Mouse (Mus musculus) olfactory bulb, adult 2 months (tissue): ENCODE data around the gene Pax1. TPM values are rescaled to one million over a fixed set of nuclear protein-coding genes. Genes with fewer than 3 reads are reported as not detected.

Source experiments
- H3K27ac ChIP-seq: fragments of 200-500 bp; 2 replicates; pipeline ENCODE4 v1.5.1; 2012; ENCODE audit warnings: low read depth, low read length; ENCODE audit not compliant: insufficient read depth
- H3K4me1 ChIP-seq: fragments of 200-500 bp; 2 replicates; pipeline ENCODE4 v1.6.1; 2012; ENCODE audit warnings: low read length; ENCODE audit not compliant: control insufficient read depth, insufficient read depth
- H3K4me3 ChIP-seq: fragments of 200-500 bp; 2 replicates; pipeline ENCODE4 v1.5.1; 2012; ENCODE audit warnings: mild to moderate bottlenecking, low read depth, low read length, moderate library complexity; ENCODE audit not compliant: insufficient read depth
- CTCF ChIP-seq: fragments of 200-500 bp; IDR thresholded peaks from 2 replicates; pipeline ENCODE4 v1.5.1; 2012; ENCODE audit warnings: low read depth, mild to moderate bottlenecking, low read length, moderate library complexity; ENCODE audit not compliant: insufficient read depth
- POLR2A ChIP-seq: fragments of 200-500 bp; IDR thresholded peaks from 2 replicates; pipeline ENCODE4 v1.6.1; 2012; ENCODE audit warnings: mild to moderate bottlenecking, low read depth, low read length, moderate library complexity; ENCODE audit not compliant: insufficient read depth
- WGBS: fragments of 180-500 bp; shearing (Covaris S2); methylation state at CpG from one replicate; pipeline ENCODE4 v1.1.7; 2018; 5-methylcytosine and 5-hydroxymethylcytosine counted together
- polyA plus RNA-seq: library from polyadenylated mRNA; stranded (reverse); fragments of >200 nt; gene quantifications from 2 replicates; pipeline ENCODE4 v1.2.4, GENCODE M21; 2012; ENCODE audit warnings: low replicate concordance; ENCODE audit not compliant: missing spikeins, insufficient read depth, insufficient read length

Pax1 gene
- polyA plus RNA-seq, 1 experiment = not detected

DNA sequence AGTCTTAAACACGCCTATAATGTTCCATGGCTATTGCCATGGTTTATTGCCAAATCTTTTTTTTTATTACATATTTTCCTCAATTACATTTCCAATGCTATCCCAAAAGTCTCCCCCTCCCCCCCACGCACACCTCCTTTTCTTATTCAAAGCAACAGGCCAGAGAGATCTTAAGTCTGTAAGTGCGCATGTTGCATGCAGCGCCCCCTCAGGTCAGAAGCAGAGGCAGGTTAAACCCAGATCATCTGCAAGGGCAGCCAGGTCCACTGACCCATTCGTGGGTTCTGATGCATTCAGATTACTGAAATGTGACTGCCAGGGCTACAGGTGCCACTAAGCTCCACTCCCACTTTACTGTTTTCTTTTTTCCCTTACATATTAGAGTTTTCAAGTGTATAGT lies 25.2 kb downstream of the Pax1 start:
- no peak overlapping the region for H3K4me3 ChIP-seq
- WGBS = 55% methylated on average over 5 of the region's 5 CpGs

DNA sequence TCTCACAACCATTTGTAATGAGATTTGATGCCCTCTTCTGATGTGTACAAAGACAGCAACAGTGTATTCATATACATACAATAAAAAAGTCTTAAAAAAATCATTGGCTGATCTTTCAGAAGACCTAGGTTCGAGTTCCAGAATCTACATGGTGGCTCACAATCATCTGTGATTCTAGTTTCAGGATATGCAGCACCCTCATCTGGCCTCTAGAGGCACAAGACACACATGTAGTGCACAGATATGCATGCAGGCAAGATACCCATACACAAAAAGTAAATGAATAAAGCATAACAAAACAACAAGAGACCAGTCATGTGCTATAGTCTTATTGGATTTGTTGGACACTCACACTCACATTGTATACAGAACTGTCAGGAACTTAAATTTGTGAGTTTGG lies 47.6 kb downstream of the Pax1 start:
- Histone ChIP-seq H3K4me1 (no peaks in the 10 kb centered on the region), H3K27ac (no peak overlapping the region), H3K4me3 (no peak overlapping the region)
- WGBS = 64% methylated on average over 1 of the region's 1 CpGs
- TF ChIP-seq POLR2A = no peak
- no peak for TF ChIP-seq CTCF

More for the DNA sequence above, 25.2 kb downstream of the Pax1 start:
- H3K4me1 ChIP-seq = no peaks in the 10 kb centered on the region
- no peak overlapping the region for H3K27ac ChIP-seq
- TF ChIP-seq CTCF = no peak
- TF ChIP-seq POLR2A = no peak

DNA sequence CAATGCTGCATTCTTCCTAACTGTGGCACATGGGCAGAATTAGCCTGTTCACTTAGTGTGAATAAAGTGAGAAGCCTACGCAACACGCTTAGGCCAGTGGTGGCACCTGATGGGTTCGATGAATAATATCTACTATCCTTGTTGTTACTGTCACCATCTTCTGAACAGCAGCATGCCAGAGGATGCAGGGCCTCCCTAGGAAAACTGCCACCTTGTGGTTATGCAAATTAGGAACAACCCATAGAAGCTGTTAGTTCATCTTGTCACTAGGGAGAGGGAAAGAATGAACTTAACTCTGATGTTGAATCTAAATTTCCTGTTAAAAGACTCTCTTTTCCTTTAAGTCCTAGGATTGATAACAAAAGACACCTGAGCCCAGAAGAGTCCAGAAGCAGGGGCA lies 53.3 kb downstream of the Pax1 start:
- no peak overlapping the region for H3K4me3 ChIP-seq
- H3K27ac ChIP-seq = no peak overlapping the region
- TF ChIP-seq POLR2A = no peak
- TF ChIP-seq CTCF = no peak
- WGBS = 88% methylated on average over 3 of the region's 3 CpGs
- H3K4me1 ChIP-seq = no peaks in the 10 kb centered on the region

DNA sequence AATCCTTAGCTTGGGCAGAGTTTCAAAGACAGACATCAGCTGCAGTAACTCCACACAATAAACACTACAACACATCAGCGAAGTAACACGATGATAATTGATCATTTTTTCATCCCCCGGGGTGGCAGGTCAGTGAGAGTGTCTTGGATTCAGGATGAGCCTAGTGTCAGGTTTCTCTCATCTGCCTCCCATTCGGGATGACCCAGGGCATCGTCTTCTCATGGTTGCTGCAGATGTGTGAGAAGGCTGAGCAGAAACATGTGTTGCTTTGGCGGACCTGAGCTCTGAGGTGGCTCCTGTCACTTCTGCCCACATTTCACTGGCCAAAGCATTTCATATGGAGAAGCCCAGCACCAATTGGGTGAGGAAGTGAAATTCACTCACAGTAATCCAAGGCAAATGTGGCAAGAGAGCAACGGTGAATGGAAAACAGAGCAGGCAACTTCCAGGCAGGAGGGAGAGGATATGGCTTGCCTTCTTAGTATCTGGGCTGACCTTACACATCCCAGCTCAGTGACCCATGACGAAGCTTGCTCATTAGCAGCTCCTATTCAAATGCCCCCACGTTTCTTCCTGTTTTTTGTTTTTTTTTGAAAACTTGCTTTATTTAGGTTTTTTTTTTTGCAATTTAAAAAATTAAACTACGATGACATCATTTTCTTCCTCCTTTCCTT lies 63.0 kb downstream of the Pax1 start:
- Histone ChIP-seq H3K4me3 (no peak overlapping the region), H3K4me1 (no peaks in the 10 kb centered on the region), H3K27ac (no peak overlapping the region)
- no peak for TF ChIP-seq POLR2A
- TF ChIP-seq CTCF = no peak
- WGBS = 56% methylated on average over 10 of the region's 10 CpGs

DNA sequence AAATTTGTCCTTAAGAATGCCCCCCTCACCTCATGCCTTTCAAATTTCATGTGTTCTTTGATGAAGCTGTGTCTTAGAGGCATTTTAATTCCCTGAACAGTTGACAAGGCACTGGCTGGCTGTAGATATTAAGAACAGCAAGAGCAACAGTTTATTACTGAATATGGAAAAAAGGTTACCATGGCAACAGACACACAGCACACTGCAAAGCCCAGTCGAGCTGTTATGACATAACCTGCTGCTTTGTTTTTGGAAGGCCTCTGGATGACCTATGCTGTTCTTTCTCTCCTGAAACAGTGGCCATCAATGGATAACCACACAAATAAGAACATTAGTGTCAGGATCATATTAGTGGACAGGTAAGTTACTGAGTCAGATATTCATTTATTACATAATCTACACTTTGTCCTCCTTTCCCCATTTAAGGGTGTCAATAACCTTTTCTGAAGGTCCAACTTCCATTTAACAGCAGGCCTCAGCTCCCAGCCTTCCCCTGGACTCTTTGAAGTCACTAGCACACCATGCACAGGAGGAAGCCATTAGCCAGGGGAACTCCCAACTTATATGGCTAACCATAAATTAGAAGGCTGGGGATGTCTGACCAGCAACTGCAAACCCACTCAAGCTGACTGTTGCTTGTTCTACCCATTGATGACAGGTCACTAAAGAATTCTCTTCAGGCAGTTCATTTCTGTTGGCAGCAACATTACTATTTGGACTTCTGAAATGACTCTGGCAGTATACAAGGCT lies 68.1 kb downstream of the Pax1 start:
- Histone ChIP-seq H3K4me1 (no peaks in the 10 kb centered on the region), H3K27ac (no peak overlapping the region), H3K4me3 (no peak overlapping the region)
- WGBS = 18% methylated on average over 1 of the region's 1 CpGs
- TF ChIP-seq CTCF = no peak
- TF ChIP-seq POLR2A = no peak

DNA sequence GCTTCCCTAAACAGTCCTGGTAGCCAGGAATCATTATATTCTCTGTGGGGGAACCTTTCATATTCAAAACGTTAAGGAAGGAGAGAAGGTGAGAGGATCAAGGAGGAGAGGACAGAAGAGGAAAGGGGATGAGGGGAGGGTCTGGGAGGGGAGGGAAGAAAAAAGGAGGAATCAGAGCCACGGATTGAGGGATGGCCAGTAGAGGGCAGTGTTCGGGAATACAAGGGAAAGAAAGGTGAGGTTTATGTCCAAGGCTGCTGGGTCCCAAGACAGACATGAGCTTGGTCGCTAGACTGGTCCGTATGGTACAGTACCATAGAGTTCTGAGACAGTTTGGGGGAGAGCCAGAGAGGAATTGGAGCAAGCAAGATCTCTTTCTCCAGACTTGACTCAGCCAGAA lies 71.4 kb downstream of the Pax1 start:
- H3K4me3 ChIP-seq = no peak overlapping the region
- no peaks in the 10 kb centered on the region for H3K4me1 ChIP-seq
- TF ChIP-seq POLR2A (no peak), CTCF (no peak)
- WGBS = 24% methylated on average over 5 of the region's 5 CpGs
- H3K27ac ChIP-seq = no peak overlapping the region

Other genes with a start within 250 kb of the Pax1 start
- gene Nkx2-2, start 167.7 kb upstream of the Pax1 start, polyA plus RNA-seq = not detected in 2 replicates